Mouse (Mus musculus): Measurements from ENCODE around the gene Ada.

Ada gene

GRCm38 (mm10) chr2:163749647-163750611 lies at the start of gene Ada:
Ada (minus strand) TSS chr2:163750239.
- no peak for DNase-seq (ENCODE audit: low read depth, low spot score)

GRCm38 (mm10) chr2:163798411-163798810 lies 48.4 kb upstream of the Ada start:
- no peak for DNase-seq (ENCODE audit: low read depth, low spot score)

GRCm38 (mm10) chr2:163788484-163788883 lies 38.4 kb upstream of the Ada start:
- DNase-seq (ENCODE audit: low read depth, low spot score), result no peak

- peak; percentile 47 for DNase-seq (ENCODE audit: low read depth, low spot score)
Measured at GRCm38 (mm10) chr2:163787709-163788108, 37.7 kb upstream of the Ada start.

GRCm38 (mm10) chr2:163787086-163787485 lies 37.0 kb upstream of the Ada start:
- DNase-seq (ENCODE audit: low read depth, low spot score), result no peak

GRCm38 (mm10) chr2:163783901-163784300 lies 33.9 kb upstream of the Ada start:
- no peak for DNase-seq (ENCODE audit: low read depth, low spot score)

- no peak for DNase-seq (ENCODE audit: low read depth, low spot score)
Measured at GRCm38 (mm10) chr2:163783368-163783767, 33.3 kb upstream of the Ada start.

- no peak for DNase-seq (ENCODE audit: low read depth, low spot score)
Measured at GRCm38 (mm10) chr2:163778896-163779295, 28.9 kb upstream of the Ada start.

GRCm38 (mm10) chr2:163777061-163777460 lies 27.0 kb upstream of the Ada start:
- DNase-seq (ENCODE audit: low read depth, low spot score), result no peak

- DNase-seq (ENCODE audit: low read depth, low spot score), result no peak
Measured at GRCm38 (mm10) chr2:163776661-163777060, 26.6 kb upstream of the Ada start.

GRCm38 (mm10) chr2:163770731-163771130 lies 20.7 kb upstream of the Ada start:
- DNase-seq (ENCODE audit: low read depth, low spot score), result no peak

GRCm38 (mm10) chr2:163766890-163767289 lies 16.9 kb upstream of the Ada start:
- DNase-seq (ENCODE audit: low read depth, low spot score), result no peak

- DNase-seq (ENCODE audit: low read depth, low spot score), result no peak
Measured at GRCm38 (mm10) chr2:163766261-163766660, 16.2 kb upstream of the Ada start.

- DNase-seq (ENCODE audit: low read depth, low spot score), result peak; percentile 6
Measured at GRCm38 (mm10) chr2:163761402-163761801, 11.4 kb upstream of the Ada start.

- DNase-seq (ENCODE audit: low read depth, low spot score), result no peak
Measured at GRCm38 (mm10) chr2:163760589-163760988, 10.6 kb upstream of the Ada start.

- no peak for DNase-seq (ENCODE audit: low read depth, low spot score)
Measured at GRCm38 (mm10) chr2:163758146-163758545, 8.1 kb upstream of the Ada start.

- DNase-seq (ENCODE audit: low read depth, low spot score), result peak; percentile 5
Measured at GRCm38 (mm10) chr2:163756723-163757122, 6.7 kb upstream of the Ada start.

- DNase-seq (ENCODE audit: low read depth, low spot score), result no peak
Measured at GRCm38 (mm10) chr2:163754228-163754627, 4.2 kb upstream of the Ada start.

GRCm38 (mm10) chr2:163744801-163745570 lies 5.1 kb downstream of the Ada start:
- no peak for DNase-seq (ENCODE audit: low read depth, low spot score)

GRCm38 (mm10) chr2:163743357-163743756 lies 6.7 kb downstream of the Ada start:
- no peak for DNase-seq (ENCODE audit: low read depth, low spot score)

- DNase-seq (ENCODE audit: low read depth, low spot score), result no peak
Measured at GRCm38 (mm10) chr2:163742656-163743055, 7.4 kb downstream of the Ada start.

- no peak for DNase-seq (ENCODE audit: low read depth, low spot score)
Measured at GRCm38 (mm10) chr2:163735980-163736379, 14.1 kb downstream of the Ada start.

- DNase-seq (ENCODE audit: low read depth, low spot score), result no peak
Measured at GRCm38 (mm10) chr2:163735163-163735562, 14.9 kb downstream of the Ada start.
